Mouse (Mus musculus) stomach, postnatal 0 days (tissue): ENCODE measurements around the gene Tenm4. TPM values are rescaled to one million over a fixed set of nuclear protein-coding genes. Genes with fewer than 3 reads are reported as not detected.
A peak's percentile ranks its signal among the peaks of the same experiment; 100 is the strongest.

Experiments used
- ATAC-seq: fragments of 200-750 bp; cut with Nextera tagmentation; 2 replicates; pipeline ENCODE4 v1.8.0; 2017; ENCODE audit not compliant: low FRiP score, low TSS enrichment
- DNase-seq: peaks from one replicate; pipeline ENCODE4 v3.0.0-alpha.2; 2016; ENCODE audit warnings: low spot score
- H3K27ac ChIP-seq: fragments of 300-500 bp; sonication (generic); replicated peaks from 2 replicates; pipeline ENCODE4 v1.5.1; 2014; ENCODE audit warnings: mild to moderate bottlenecking, control low read depth
- H3K27me3 ChIP-seq: fragments of 300-500 bp; sonication (generic); 2 replicates; pipeline ENCODE4 v1.6.1; 2014; ENCODE audit warnings: low read length; ENCODE audit not compliant: control insufficient read depth, insufficient read depth
- H3K36me3 ChIP-seq: fragments of 300-500 bp; sonication (generic); 2 replicates; pipeline ENCODE4 v1.6.1; 2014; ENCODE audit warnings: low read length, mixed read lengths; ENCODE audit not compliant: control insufficient read depth, insufficient read depth
- H3K4me1 ChIP-seq: fragments of 300-500 bp; sonication (generic); replicated peaks from 2 replicates; pipeline ENCODE4 v1.6.1; 2014; ENCODE audit warnings: antibody characterized with exemption; ENCODE audit not compliant: control insufficient read depth, insufficient read depth
- H3K4me2 ChIP-seq: fragments of 300-500 bp; sonication (generic); replicated peaks from 2 replicates; pipeline ENCODE4 v1.6.1; 2014; ENCODE audit warnings: low read depth, mild to moderate bottlenecking, control low read depth, moderate library complexity
- H3K4me3 ChIP-seq: fragments of 300-500 bp; sonication (generic); 2 replicates; pipeline ENCODE4 v1.5.1; 2014; ENCODE audit warnings: low read depth, low read length, control low read depth
- H3K9ac ChIP-seq: fragments of 300-500 bp; sonication (generic); 2 replicates; pipeline ENCODE4 v1.6.1; 2014; ENCODE audit warnings: mild to moderate bottlenecking, low read length, control low read depth, mixed read lengths
- H3K9me3 ChIP-seq: fragments of 300-500 bp; sonication (generic); 2 replicates; pipeline ENCODE4 v1.6.1; 2016; ENCODE audit warnings: low read length; ENCODE audit not compliant: control insufficient read depth
- CTCF ChIP-seq: IDR thresholded peaks from 2 replicates; pipeline ENCODE4 v1.5.1; 2016; ENCODE audit warnings: antibody characterized with exemption, low read depth, mild to moderate bottlenecking, moderate library complexity
- EP300 ChIP-seq: optimal IDR thresholded peaks from 2 replicates; pipeline ENCODE3; 2016; ENCODE audit warnings: antibody characterized with exemption
- WGBS: fragments of 180-500 bp; shearing (Covaris S2); extraction: QIAGEN DNeasy Blood & Tissue Kit; methylation state at CpG from one replicate; pipeline ENCODE4 v1.1.7; 2014; 5-methylcytosine and 5-hydroxymethylcytosine counted together
- polyA plus RNA-seq: library from polyadenylated mRNA; unstranded; fragments of >200 nt; fragmentation: Nextera tagmentation; extraction: Ambion mirVana; gene quantifications from 2 replicates; pipeline ENCODE4 v1.2.1, GENCODE M21; 2015

Gene Tenm4
- polyA plus RNA-seq, 1 experiment from 2014 or later: 7.2 TPM

GRCm38 (mm10) chr7:96213741-96214140, 42.7 kb downstream of the Tenm4 start:
- Histone ChIP-seq H3K27ac (no peak overlapping the region), H3K27me3 (no peaks in the 10 kb centered on the region), H3K9ac (no peak overlapping the region), H3K4me3 (peak overlapping the region; percentile 67), H3K9me3 (no peaks in the 10 kb centered on the region), H3K36me3 (no peaks in the 10 kb centered on the region), H3K4me1 (peaks cover 10% of the 10 kb centered on the region), H3K4me2 (peak overlapping the region; percentile 96)
- TF ChIP-seq EP300 (no peak), CTCF (no peak)
- DNase-seq (no peak), ATAC-seq (no peak)
- 45% methylated on average over 9 of the region's 10 CpGs for WGBS

- H3K4me2 ChIP-seq: no peak overlapping the region
- H3K9ac ChIP-seq: no peak overlapping the region
- H3K36me3 ChIP-seq: no peaks in the 10 kb centered on the region
- no peak overlapping the region for H3K27ac ChIP-seq
- no peaks in the 10 kb centered on the region for H3K27me3 ChIP-seq
- TF ChIP-seq EP300 (no peak), CTCF (no peak)
- WGBS: 78% methylated on average over 2 of the region's 2 CpGs
- H3K4me3 ChIP-seq: no peak overlapping the region
- DNase-seq (no peak), ATAC-seq (no peak)
- no peaks in the 10 kb centered on the region for H3K9me3 ChIP-seq
- peaks cover 10% of the 10 kb centered on the region for H3K4me1 ChIP-seq
These were observed 43.8 kb downstream of the Tenm4 start for GRCm38 (mm10) chr7:96214876-96215275.

- H3K27ac ChIP-seq: no peak overlapping the region
- DNase-seq: no peak
- H3K36me3 ChIP-seq: no peaks in the 10 kb centered on the region
- H3K9me3 ChIP-seq: no peaks in the 10 kb centered on the region
- ATAC-seq: no peak
- H3K4me3 ChIP-seq: no peak overlapping the region
- H3K9ac ChIP-seq: no peak overlapping the region
- 33% methylated on average over 5 of the region's 5 CpGs for WGBS
- peaks cover 10% of the 10 kb centered on the region for H3K4me1 ChIP-seq
- no peak overlapping the region for H3K4me2 ChIP-seq
- TF ChIP-seq CTCF: no peak
- TF ChIP-seq EP300: no peak
- H3K27me3 ChIP-seq: no peaks in the 10 kb centered on the region
These were observed 45.0 kb downstream of the Tenm4 start for GRCm38 (mm10) chr7:96215894-96216509.

GRCm38 (mm10) chr7:96219386-96219785, 48.3 kb downstream of the Tenm4 start:
- 66% methylated on average over 2 of the region's 2 CpGs for WGBS

GRCm38 (mm10) chr7:96220647-96221046, 49.6 kb downstream of the Tenm4 start:
- Histone ChIP-seq H3K4me3 (no peak overlapping the region), H3K36me3 (no peaks in the 10 kb centered on the region), H3K9ac (no peak overlapping the region), H3K27ac (no peak overlapping the region), H3K27me3 (no peaks in the 10 kb centered on the region), H3K9me3 (no peaks in the 10 kb centered on the region), H3K4me1 (0 out of 2 replicates have a peak, but pooled peaks cover 2% of the 10 kb centered on the region), H3K4me2 (no peak overlapping the region)
- 80% methylated on average over 5 of the region's 5 CpGs for WGBS
- DNase-seq: no peak
- TF ChIP-seq CTCF (no peak), EP300 (no peak)
- no peak for ATAC-seq

More at GRCm38 (mm10) chr7:96219386-96219785, 48.3 kb downstream of the Tenm4 start:
- no peak for TF ChIP-seq EP300
- H3K27me3 ChIP-seq: no peaks in the 10 kb centered on the region
- H3K9me3 ChIP-seq: no peaks in the 10 kb centered on the region
- no peak for ATAC-seq
- no peak overlapping the region for H3K4me3 ChIP-seq
- no peaks in the 10 kb centered on the region for H3K36me3 ChIP-seq
- no peak overlapping the region for H3K27ac ChIP-seq
- H3K4me1 ChIP-seq: 0 out of 2 replicates have a peak, but pooled peaks cover 2% of the 10 kb centered on the region
- H3K4me2 ChIP-seq: no peak overlapping the region
- no peak for DNase-seq
- H3K9ac ChIP-seq: no peak overlapping the region

- Histone ChIP-seq H3K4me1 (no peaks in the 10 kb centered on the region), H3K36me3 (no peaks in the 10 kb centered on the region), H3K4me3 (no peak overlapping the region), H3K27ac (no peak overlapping the region), H3K27me3 (no peaks in the 10 kb centered on the region), H3K4me2 (no peak overlapping the region), H3K9me3 (no peaks in the 10 kb centered on the region), H3K9ac (no peak overlapping the region)
- ATAC-seq (no peak), DNase-seq (no peak)
- TF ChIP-seq EP300 (no peak), CTCF (no peak)
- 85% methylated on average over 1 of the region's 1 CpGs for WGBS
These were observed 51.5 kb downstream of the Tenm4 start for GRCm38 (mm10) chr7:96222569-96222968.
